Mouse (Mus musculus): ENCODE results near the gene Glt1d1.
A peak's percentile ranks its signal among the peaks of the same experiment; 100 is the strongest.

Glt1d1 gene

GRCm38 (mm10) chr5:127632167-127633145 is at the start of gene Glt1d1, which contains the start of gene Slc15a4:
Glt1d1 (plus strand) TSS chr5:127632262.
Slc15a4 (minus strand) TSS chr5:127632897.
- DNase-seq = no peak

- DNase-seq = no peak
These were observed 48.4 kb upstream of the Glt1d1 start for GRCm38 (mm10) chr5:127583658-127584057.

GRCm38 (mm10) chr5:127587854-127588253 is 44.2 kb upstream of the Glt1d1 start:
- DNase-seq = no peak

GRCm38 (mm10) chr5:127592406-127592805 is 39.7 kb upstream of the Glt1d1 start:
- DNase-seq = no peak

- no peak for DNase-seq
These were observed 39.2 kb upstream of the Glt1d1 start for GRCm38 (mm10) chr5:127592854-127593253.

GRCm38 (mm10) chr5:127595676-127596075 is 36.4 kb upstream of the Glt1d1 start:
- DNase-seq = no peak

GRCm38 (mm10) chr5:127596862-127597261 is 35.2 kb upstream of the Glt1d1 start:
- no peak for DNase-seq

GRCm38 (mm10) chr5:127602996-127603395 is 29.1 kb upstream of the Glt1d1 start:
- no peak for DNase-seq

GRCm38 (mm10) chr5:127607507-127607906 is 24.6 kb upstream of the Glt1d1 start:
- DNase-seq = no peak

GRCm38 (mm10) chr5:127609191-127609714 is 22.8 kb upstream of the Glt1d1 start:
- DNase-seq = no peak

GRCm38 (mm10) chr5:127610787-127611509 is 21.1 kb upstream of the Glt1d1 start:
- no peak for DNase-seq

GRCm38 (mm10) chr5:127611881-127612280 is 20.2 kb upstream of the Glt1d1 start:
- no peak for DNase-seq

GRCm38 (mm10) chr5:127612397-127612796 is 19.7 kb upstream of the Glt1d1 start:
- DNase-seq = no peak

- DNase-seq = no peak
These were observed 16.6 kb upstream of the Glt1d1 start for GRCm38 (mm10) chr5:127615459-127615858.

GRCm38 (mm10) chr5:127616151-127616550 is 15.9 kb upstream of the Glt1d1 start:
- DNase-seq = peak; percentile 17

GRCm38 (mm10) chr5:127616884-127617635 is 15.0 kb upstream of the Glt1d1 start:
- peak; percentile 96 for DNase-seq

- DNase-seq = no peak
These were observed 13.2 kb upstream of the Glt1d1 start for GRCm38 (mm10) chr5:127618834-127619233.

GRCm38 (mm10) chr5:127620371-127620770 is 11.7 kb upstream of the Glt1d1 start:
- no peak for DNase-seq

GRCm38 (mm10) chr5:127621108-127621507 is 11.0 kb upstream of the Glt1d1 start:
- DNase-seq = no peak

GRCm38 (mm10) chr5:127624427-127625213 is 7.4 kb upstream of the Glt1d1 start:
- no peak for DNase-seq

GRCm38 (mm10) chr5:127627242-127627641 is 4.8 kb upstream of the Glt1d1 start:
- DNase-seq = no peak

GRCm38 (mm10) chr5:127631671-127632070 is 391 bp upstream of the Glt1d1 start:
- DNase-seq = no peak

All from thymus, postnatal 14 days (tissue).